Mouse (Mus musculus): ENCODE data around the gene Prr22. TPM values are rescaled to one million over a fixed set of nuclear protein-coding genes. Genes with fewer than 3 reads are reported as not detected.

Prr22 gene
- total RNA-seq, 2 experiments from 2014 or later = 0.27 to 0.42 TPM

GRCm38 (mm10) chr17:56761077-56761476 lies 9.0 kb upstream of the Prr22 start:
- no peak for DNase-seq

- DNase-seq = peak; percentile 94
Measured at GRCm38 (mm10) chr17:56761991-56762410, 8.0 kb upstream of the Prr22 start.

GRCm38 (mm10) chr17:56762769-56763731 lies 7.0 kb upstream of the Prr22 start:
- DNase-seq = peak; percentile 71

DNA sequence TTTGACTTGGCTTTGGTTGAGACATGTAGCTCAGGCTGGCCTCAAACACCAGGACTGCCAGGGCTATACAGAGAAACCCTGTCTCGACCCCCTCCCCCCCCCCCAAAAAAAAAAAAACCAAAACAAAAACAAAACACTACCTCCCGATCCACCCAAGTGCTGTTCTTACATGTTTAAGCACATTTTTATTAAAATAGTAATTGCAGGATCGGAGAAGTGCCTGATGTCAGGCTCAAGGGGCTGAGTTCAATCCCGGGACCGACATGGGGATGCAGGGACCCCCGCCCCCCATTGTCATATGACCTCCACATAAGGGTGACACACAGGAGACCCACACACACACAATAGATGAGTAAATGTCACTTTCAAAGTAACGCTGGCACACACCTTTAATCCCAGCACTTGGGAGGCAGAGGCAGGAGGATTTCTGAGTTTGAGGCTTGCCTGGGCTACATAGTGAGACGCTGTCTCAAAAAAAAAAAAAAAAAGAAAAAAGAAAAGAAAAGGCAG lies 6.3 kb upstream of the Prr22 start:
- DNase-seq = no peak

- DNase-seq = peak; percentile 86
Measured at GRCm38 (mm10) chr17:56764474-56765354, 5.3 kb upstream of the Prr22 start, which contains the start of gene Dus3l. Dus3l (plus strand) TSS chr17:56764757.

DNA sequence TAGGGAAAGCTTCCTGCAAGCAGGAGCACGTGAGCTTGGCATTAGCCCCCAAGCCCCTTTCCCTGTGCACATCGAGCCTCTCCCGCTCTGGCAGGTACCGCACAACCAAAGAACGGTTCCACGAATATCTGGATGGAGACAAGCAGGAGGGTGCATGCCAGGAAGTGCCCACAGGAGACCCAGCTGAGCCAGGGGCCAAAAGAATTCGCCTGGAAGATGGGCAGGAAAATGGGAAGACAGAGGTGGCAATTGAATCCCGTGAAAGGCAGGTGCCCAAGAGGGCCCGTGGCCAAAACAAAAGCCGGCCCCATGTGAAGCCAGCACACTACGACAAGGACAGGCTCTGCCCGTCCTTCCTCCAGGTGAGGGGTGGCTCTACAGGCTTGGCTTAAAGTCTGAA lies 4.6 kb upstream of the Prr22 start:
- no peak for DNase-seq

GRCm38 (mm10) chr17:56766631-56767405 lies 3.2 kb upstream of the Prr22 start:
- DNase-seq = no peak

- DNase-seq = no peak
Measured at GRCm38 (mm10) chr17:56767531-56768135, 2.4 kb upstream of the Prr22 start.

GRCm38 (mm10) chr17:56768941-56769340 lies 1.1 kb upstream of the Prr22 start:
- DNase-seq = no peak

DNA sequence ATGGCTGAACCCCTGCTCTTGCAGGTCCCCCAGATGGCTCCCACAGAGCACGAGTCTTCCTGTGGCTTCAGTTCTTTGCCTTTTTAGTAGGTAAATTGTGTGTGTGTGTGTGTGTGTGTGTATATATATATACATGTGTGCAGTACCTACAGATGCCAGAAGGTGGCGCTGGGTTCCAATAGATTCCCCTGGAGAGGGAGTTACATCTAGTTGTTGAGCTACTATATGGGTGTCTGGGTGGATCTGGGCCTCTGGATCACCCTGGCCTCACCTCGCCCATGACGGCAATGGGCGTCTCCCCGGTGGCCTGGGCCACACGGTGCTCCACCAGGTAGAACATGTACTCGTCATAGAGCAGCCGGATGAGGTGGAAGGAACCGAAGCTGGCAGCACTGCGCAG lies 7.5 kb downstream of the Prr22 start:
- DNase-seq = no peak

DNA sequence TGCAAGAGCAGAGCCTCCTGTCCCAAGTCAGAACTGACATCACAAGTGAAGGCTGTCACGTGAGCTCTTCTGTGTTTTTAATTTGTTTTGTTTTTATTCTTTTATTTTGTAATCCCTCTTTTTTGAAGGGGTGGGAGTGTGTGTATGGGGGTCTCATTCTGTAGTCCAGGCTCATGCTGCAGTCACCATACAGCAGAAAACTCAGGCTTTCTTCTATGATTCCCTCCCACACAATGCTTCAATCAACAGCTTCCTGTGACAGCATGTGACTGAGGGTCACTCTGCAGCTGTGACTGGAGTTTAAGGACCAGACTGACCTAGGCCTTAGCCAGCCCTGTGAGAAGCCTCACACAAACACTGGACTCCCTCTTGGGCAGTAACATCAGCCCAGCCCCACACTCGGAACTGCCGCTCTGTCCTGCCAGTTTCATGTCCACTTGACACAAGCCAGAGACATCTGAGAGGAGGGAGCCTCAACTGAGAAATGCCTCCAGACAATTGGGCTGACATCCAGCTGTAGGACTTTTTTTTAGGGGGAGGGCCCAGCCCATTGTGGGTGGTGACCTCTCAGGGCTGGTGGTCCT lies 8.8 kb downstream of the Prr22 start:
- no peak for DNase-seq

- DNase-seq = no peak
Measured at GRCm38 (mm10) chr17:56780291-56780978, 10.4 kb downstream of the Prr22 start.

DNA sequence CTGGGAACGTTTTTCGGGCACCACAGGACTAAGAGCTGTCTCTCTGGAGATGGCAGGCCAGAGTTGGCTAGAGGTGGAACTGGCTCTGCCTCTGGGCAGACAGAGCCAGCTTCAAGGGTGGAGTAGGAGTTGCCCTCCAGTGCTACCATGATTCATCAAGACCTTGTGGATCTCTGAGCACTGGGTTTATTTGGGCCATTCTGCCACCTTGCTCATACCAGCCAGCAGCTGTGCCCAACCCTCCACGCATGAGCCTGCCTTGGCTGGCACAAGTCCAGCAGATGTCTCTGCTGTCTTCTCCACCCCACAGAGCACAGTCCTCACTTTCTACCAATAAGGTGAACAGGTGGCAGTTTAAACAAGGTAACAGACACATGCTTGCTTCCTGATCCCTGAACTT lies 18.8 kb downstream of the Prr22 start:
- DNase-seq = peak; percentile 67

DNA sequence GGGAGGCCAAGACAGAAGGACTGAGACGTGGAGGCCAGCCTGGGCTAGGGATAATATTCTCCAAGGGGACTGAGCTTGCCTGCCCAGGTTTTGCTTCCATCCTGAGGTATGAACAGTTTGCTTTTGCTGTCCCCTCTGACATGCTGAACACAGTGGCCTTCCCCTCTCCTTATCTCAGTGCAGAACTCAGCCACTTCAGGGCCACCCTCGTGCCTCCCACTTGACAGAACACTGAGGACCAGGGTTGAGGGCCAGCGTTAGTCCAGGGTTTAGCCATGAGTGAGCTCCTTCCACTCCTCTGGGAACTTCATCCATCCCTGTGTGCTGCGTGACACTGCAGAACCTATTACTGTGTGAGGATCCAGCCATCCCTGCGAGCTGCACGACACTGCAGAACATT lies 19.2 kb downstream of the Prr22 start:
- no peak for DNase-seq

DNA sequence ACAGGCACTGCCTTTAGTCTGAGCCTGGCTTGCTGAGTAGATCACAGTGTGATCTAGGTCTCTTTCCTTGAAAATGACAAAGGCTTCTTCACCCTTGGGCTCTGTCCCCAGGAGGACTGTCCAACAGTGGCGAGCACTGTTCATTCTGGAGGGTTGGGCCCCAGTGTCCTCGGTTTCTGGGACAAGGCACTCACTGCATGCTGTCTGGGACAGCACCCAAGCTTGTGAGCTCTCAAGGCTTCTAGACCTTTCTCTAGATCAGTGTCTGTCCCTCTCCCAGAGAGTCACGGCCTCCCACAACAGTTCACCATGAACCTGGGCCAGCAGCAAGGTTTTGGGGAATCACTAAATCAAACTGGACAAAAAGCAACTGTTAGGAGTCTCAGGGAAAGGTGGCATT lies 22.5 kb downstream of the Prr22 start:
- no peak for DNase-seq

DNA sequence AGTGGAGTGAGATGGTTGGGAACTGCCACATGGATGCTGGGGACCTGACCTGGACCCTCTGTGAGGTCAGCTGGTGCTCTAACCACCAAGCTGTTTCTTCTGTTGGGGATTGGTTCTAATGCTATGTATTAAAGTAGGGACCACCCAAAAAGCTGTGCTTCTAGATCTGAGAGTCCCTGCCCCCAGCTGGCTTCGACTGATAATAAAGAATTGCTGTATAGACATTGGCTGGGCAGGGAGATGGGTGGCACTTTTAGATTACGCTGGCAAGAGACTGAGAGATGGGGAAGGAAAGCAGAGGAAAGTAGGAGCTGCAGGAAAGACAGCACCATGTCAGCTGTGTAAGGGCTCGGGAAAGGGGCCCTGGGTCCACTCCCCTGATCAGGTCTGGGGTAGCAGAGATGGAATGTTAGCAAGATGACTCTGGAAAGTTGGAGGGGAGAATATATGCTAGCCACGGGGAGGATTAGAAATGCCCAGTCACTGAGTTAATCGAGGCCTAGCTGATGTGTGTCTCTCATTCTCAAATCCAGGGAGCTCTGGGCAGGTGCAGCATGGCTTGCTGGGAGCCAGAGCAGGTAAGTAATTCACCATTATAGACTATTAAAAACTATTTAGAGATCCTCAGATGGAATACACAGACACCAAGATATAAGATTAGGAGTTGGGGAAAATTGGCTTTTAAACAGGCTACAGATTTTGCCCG lies 23.7 kb downstream of the Prr22 start:
- no peak for DNase-seq

DNA sequence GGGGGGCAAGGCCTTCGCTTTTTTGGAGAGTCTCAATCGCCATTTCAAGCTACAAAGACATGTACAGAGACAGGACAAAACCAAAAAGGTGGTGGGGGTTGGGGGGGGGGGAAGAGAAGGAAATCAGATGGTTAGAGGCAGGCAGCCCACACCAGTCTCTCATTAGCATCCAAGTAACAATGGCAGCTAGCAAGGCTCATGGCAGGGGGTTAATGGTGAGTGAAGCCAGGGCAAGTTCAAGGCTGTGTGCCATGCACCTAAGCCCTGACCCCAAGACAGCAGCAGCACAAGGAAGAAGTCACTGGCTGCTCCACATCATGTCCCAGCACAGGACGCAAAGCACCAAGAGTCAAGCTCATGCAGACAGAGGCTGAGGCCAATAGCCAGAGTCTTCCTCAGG lies 29.2 kb downstream of the Prr22 start:
- DNase-seq = no peak

DNA sequence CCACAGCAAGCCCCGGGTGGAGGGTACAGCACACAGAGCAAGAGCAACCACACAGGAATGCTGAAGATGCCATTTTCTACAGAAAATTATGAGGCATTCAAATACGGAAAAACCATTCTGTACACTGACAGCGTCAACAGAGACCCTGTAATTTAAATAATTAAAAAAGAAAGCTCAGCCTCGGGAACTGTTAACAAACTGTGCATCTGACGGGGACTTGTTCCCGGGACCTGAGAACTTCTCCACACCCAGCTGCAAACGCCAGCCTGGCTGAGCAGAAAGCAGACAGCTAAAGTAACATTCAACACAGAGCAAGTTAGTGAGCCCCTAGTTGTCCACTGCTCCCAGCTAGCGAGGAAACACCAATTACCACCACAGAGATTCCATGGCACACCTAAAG lies 32.0 kb downstream of the Prr22 start:
- DNase-seq = no peak

DNA sequence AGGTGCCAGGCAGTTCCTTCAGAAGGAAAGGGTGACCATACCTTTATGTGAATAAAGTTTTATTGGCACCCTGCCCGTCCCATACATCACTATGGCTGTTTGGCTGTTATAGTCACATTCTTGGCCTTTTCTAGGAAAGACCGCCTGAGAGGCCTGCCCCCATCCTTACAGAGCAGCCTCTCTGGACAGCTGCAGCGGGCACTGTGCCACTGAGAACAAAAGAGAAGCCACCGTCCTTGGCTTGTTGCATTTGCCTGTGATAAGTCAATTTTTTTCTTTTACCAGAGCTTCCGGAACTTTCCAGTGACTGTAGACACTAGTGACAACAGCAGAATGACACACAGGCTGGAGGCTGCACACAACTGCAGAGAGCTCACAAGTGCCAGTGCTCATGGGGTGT lies 34.9 kb downstream of the Prr22 start:
- peak; percentile 79 for DNase-seq

- DNase-seq = peak; percentile 54
Measured at GRCm38 (mm10) chr17:56805784-56806183, 35.7 kb downstream of the Prr22 start.

Measured in adrenal gland, postnatal 10 days (tissue).